Mouse (Mus musculus): ENCODE data around the gene Olfr330. TPM values are rescaled to one million over a fixed set of nuclear protein-coding genes. Genes with fewer than 3 reads are reported as not detected.
"Not testable (repeated sequence)": the region's sequence is repeated elsewhere in the genome, so short reads cannot be mapped to it uniquely, and the experiment has no call there.

The Olfr330 gene
- polyA plus RNA-seq, 1 experiment from 2014 or later, result not detected

GRCm38 (mm10) chr11:58502472-58502871 lies 32.2 kb downstream of the Olfr330 start, which contains the start of gene Olfr331:
Olfr331 (minus strand) TSS chr11:58502572.
- H3K36me3 ChIP-seq (ENCODE audit: control insufficient read depth, insufficient read depth, low read length); DNase-seq (ENCODE audit: low spot score); H3K4me1 ChIP-seq (ENCODE audit: control insufficient read depth, insufficient read depth, low read length); H3K9me3 ChIP-seq (replicated peaks; ENCODE audit: control insufficient read depth, low read length); ATAC-seq; H3K27me3 ChIP-seq (replicated peaks; ENCODE audit: control insufficient read depth, insufficient read depth, low read length); H3K4me3 ChIP-seq (ENCODE audit: low read depth, low read length); H3K4me2 ChIP-seq (ENCODE audit: low read length); H3K9ac ChIP-seq (ENCODE audit: low read length); H3K27ac ChIP-seq (ENCODE audit: low read depth, low read length): not testable (repeated sequence)

- Histone ChIP-seq H3K4me2 (ENCODE audit: low read length) (no peak overlapping the region), H3K9me3 (replicated peaks; ENCODE audit: control insufficient read depth, low read length) (no peaks in the 10 kb centered on the region), H3K27me3 (replicated peaks; ENCODE audit: control insufficient read depth, insufficient read depth, low read length) (no peaks in the 10 kb centered on the region), H3K4me3 (ENCODE audit: low read depth, low read length) (no peak overlapping the region), H3K27ac (ENCODE audit: low read depth, low read length) (no peak overlapping the region), H3K36me3 (ENCODE audit: control insufficient read depth, insufficient read depth, low read length) (no peaks in the 10 kb centered on the region), H3K4me1 (ENCODE audit: control insufficient read depth, insufficient read depth, low read length) (no peaks in the 10 kb centered on the region), H3K9ac (ENCODE audit: low read length) (no peak overlapping the region)
- 60% methylated on average over 3 of the region's 3 CpGs for WGBS
- ATAC-seq, result no peak
- peak; percentile 66 for DNase-seq (ENCODE audit: low spot score)
Observed at GRCm38 (mm10) chr11:58499290-58499689, 35.3 kb downstream of the Olfr330 start.

- H3K9ac ChIP-seq (ENCODE audit: low read length), result no peak overlapping the region
- H3K9me3 ChIP-seq (replicated peaks; ENCODE audit: control insufficient read depth, low read length), result no peaks in the 10 kb centered on the region
- no peak overlapping the region for H3K4me3 ChIP-seq (ENCODE audit: low read depth, low read length)
- DNase-seq (ENCODE audit: low spot score) (no peak), ATAC-seq (no peak)
- no peaks in the 10 kb centered on the region for H3K4me1 ChIP-seq (ENCODE audit: control insufficient read depth, insufficient read depth, low read length)
- no peaks in the 10 kb centered on the region for H3K27me3 ChIP-seq (replicated peaks; ENCODE audit: control insufficient read depth, insufficient read depth, low read length)
- H3K4me2 ChIP-seq (ENCODE audit: low read length), result no peak overlapping the region
- no peaks in the 10 kb centered on the region for H3K36me3 ChIP-seq (ENCODE audit: control insufficient read depth, insufficient read depth, low read length)
- no peak overlapping the region for H3K27ac ChIP-seq (ENCODE audit: low read depth, low read length)
- WGBS, result 83% methylated on average over 9 of the region's 9 CpGs
Observed at GRCm38 (mm10) chr11:58498761-58499160, 35.9 kb downstream of the Olfr330 start.

- 85% methylated on average over 2 of the region's 2 CpGs for WGBS
- no peaks in the 10 kb centered on the region for H3K36me3 ChIP-seq (ENCODE audit: control insufficient read depth, insufficient read depth, low read length)
- no peak within 1 kb of the TSS for H3K4me2 ChIP-seq (ENCODE audit: low read length)
- ATAC-seq (no peak), DNase-seq (ENCODE audit: low spot score) (no peak)
- no peak within 1 kb of the TSS for H3K27ac ChIP-seq (ENCODE audit: low read depth, low read length)
- H3K4me1 ChIP-seq (ENCODE audit: control insufficient read depth, insufficient read depth, low read length), result no peaks in the 10 kb centered on the region
- H3K4me3 ChIP-seq (ENCODE audit: low read depth, low read length), result no peak within 1 kb of the TSS
- no peaks in the 10 kb centered on the region for H3K9me3 ChIP-seq (replicated peaks; ENCODE audit: control insufficient read depth, low read length)
- no peaks in the 10 kb centered on the region for H3K27me3 ChIP-seq (replicated peaks; ENCODE audit: control insufficient read depth, insufficient read depth, low read length)
- no peak within 1 kb of the TSS for H3K9ac ChIP-seq (ENCODE audit: low read length)
Observed at GRCm38 (mm10) chr11:58492455-58492854, 42.2 kb downstream of the Olfr330 start, which contains the start of gene Olfr332. Olfr332 (minus strand) TSS chr11:58492555.

Other genes with a start within 250 kb of the Olfr330 start
- 13.1 and 14.2 TPM in 2 replicates for gene Zfp692, start 227.8 kb downstream of the Olfr330 start, polyA plus RNA-seq (2014; fragmentation: Nextera tagmentation; extraction: Ambion mirVana)
- gene Zfp672, start 204.5 kb downstream of the Olfr330 start, polyA plus RNA-seq (2014; fragmentation: Nextera tagmentation; extraction: Ambion mirVana), result 38.8 and 45.4 TPM in 2 replicates
- gene Sh3bp5l, start 204.1 kb downstream of the Olfr330 start, polyA plus RNA-seq (2014; fragmentation: Nextera tagmentation; extraction: Ambion mirVana), result 29.5 and 43.3 TPM in 2 replicates
- gene Lypd8, start 155.8 kb downstream of the Olfr330 start, polyA plus RNA-seq (2014; fragmentation: Nextera tagmentation; extraction: Ambion mirVana), result 0.22 TPM in 1 of 2 replicates, not detected in the other
- not detected in 2 replicates for gene 1810065E05Rik, start 113.7 kb downstream of the Olfr330 start, polyA plus RNA-seq (2014; fragmentation: Nextera tagmentation; extraction: Ambion mirVana)
- gene Gm12253, start 102.3 kb downstream of the Olfr330 start, polyA plus RNA-seq (2014; fragmentation: Nextera tagmentation; extraction: Ambion mirVana), result not detected in 2 replicates
- not detected in 2 replicates for gene Lypd9, start 81.9 kb downstream of the Olfr330 start, polyA plus RNA-seq (2014; fragmentation: Nextera tagmentation; extraction: Ambion mirVana)
- not detected in 2 replicates for gene Olfr30, start 72.6 kb downstream of the Olfr330 start, polyA plus RNA-seq (2014; fragmentation: Nextera tagmentation; extraction: Ambion mirVana)
- gene Olfr332, start 42.3 kb downstream of the Olfr330 start, polyA plus RNA-seq (2014; fragmentation: Nextera tagmentation; extraction: Ambion mirVana), result not detected in 2 replicates
- not detected in 2 replicates for gene Olfr331, start 32.3 kb downstream of the Olfr330 start, polyA plus RNA-seq (2014; fragmentation: Nextera tagmentation; extraction: Ambion mirVana)
- gene Olfr329-ps, start 11.6 kb upstream of the Olfr330 start, polyA plus RNA-seq (2014; fragmentation: Nextera tagmentation; extraction: Ambion mirVana), result not detected in 2 replicates
- not detected in 2 replicates for gene Olfr328, start 20.8 kb upstream of the Olfr330 start, polyA plus RNA-seq (2014; fragmentation: Nextera tagmentation; extraction: Ambion mirVana)
- gene Olfr224, start 35.7 kb upstream of the Olfr330 start, polyA plus RNA-seq (2014; fragmentation: Nextera tagmentation; extraction: Ambion mirVana), result not detected in 2 replicates
- not detected in 2 replicates for gene Olfr325, start 42.9 kb upstream of the Olfr330 start, polyA plus RNA-seq (2014; fragmentation: Nextera tagmentation; extraction: Ambion mirVana)
- gene Olfr324, start 60.3 kb upstream of the Olfr330 start, polyA plus RNA-seq (2014; fragmentation: Nextera tagmentation; extraction: Ambion mirVana), result not detected in 2 replicates
- gene 2210407C18Rik, start 81.2 kb upstream of the Olfr330 start, polyA plus RNA-seq (2014; fragmentation: Nextera tagmentation; extraction: Ambion mirVana), result not detected in 2 replicates
- not detected in 2 replicates for gene Olfr323, start 95.7 kb upstream of the Olfr330 start, polyA plus RNA-seq (2014; fragmentation: Nextera tagmentation; extraction: Ambion mirVana)
- gene Trim58, start 105.6 kb upstream of the Olfr330 start, polyA plus RNA-seq (2014; fragmentation: Nextera tagmentation; extraction: Ambion mirVana), result not detected in 2 replicates
- gene Olfr322, start 123.9 kb upstream of the Olfr330 start, polyA plus RNA-seq (2014; fragmentation: Nextera tagmentation; extraction: Ambion mirVana), result not detected in 2 replicates
- gene Olfr320, start 146.3 kb upstream of the Olfr330 start, polyA plus RNA-seq (2014; fragmentation: Nextera tagmentation; extraction: Ambion mirVana), result not detected in 2 replicates
- 0.10 TPM in 1 of 2 replicates, not detected in the other for gene Olfr319, start 164.3 kb upstream of the Olfr330 start, polyA plus RNA-seq (2014; fragmentation: Nextera tagmentation; extraction: Ambion mirVana)
- gene Olfr318, start 189.2 kb upstream of the Olfr330 start, polyA plus RNA-seq (2014; fragmentation: Nextera tagmentation; extraction: Ambion mirVana), result not detected in 2 replicates
- gene Olfr317, start 204.4 kb upstream of the Olfr330 start, polyA plus RNA-seq (2014; fragmentation: Nextera tagmentation; extraction: Ambion mirVana), result 0.10 TPM in 1 of 2 replicates, not detected in the other
- gene Olfr316, start 217.9 kb upstream of the Olfr330 start, polyA plus RNA-seq (2014; fragmentation: Nextera tagmentation; extraction: Ambion mirVana), result not detected in 2 replicates
- gene Olfr315, start 238.4 kb upstream of the Olfr330 start, polyA plus RNA-seq (2014; fragmentation: Nextera tagmentation; extraction: Ambion mirVana), result not detected in 2 replicates
- not detected in 2 replicates for gene Olfr314, start 248.1 kb upstream of the Olfr330 start, polyA plus RNA-seq (2014; fragmentation: Nextera tagmentation; extraction: Ambion mirVana)

All from forebrain, embryonic 14.5 days (tissue).